Mouse (Mus musculus): ENCODE data around the gene Myo10.

GRCm38 (mm10) chr15:25861900-25862299, 239.6 kb downstream of the Myo10 start:
- TF ChIP-seq FLI1 (IDR thresholded peaks at IDR 0.05; ENCODE audit: low read length) (no peak), GATA1 (IDR thresholded peaks at IDR 0.05; ENCODE audit: borderline replicate concordance, low read length) (no peak)
